Mouse (Mus musculus): ENCODE data around the gene Arx.

- TF ChIP-seq CTCF (IDR thresholded peaks at IDR 0.05; ENCODE audit: low read depth) (no peak), EP300 (IDR thresholded peaks at IDR 0.05; ENCODE audit: low read depth) (no peak)
Observed at GRCm38 (mm10) chrX:93295819-93296218, 9.6 kb downstream of the Arx start.

Data from liver, embryonic 14.5 days (tissue).